Mouse (Mus musculus): Measurements from ENCODE around the gene Txndc15. TPM values are rescaled to one million over a fixed set of nuclear protein-coding genes. Genes with fewer than 3 reads are reported as not detected.
"Not testable (repeated sequence)": the region's sequence is repeated elsewhere in the genome, so short reads cannot be mapped to it uniquely, and the experiment has no call there.

Gene Txndc15
- polyA plus RNA-seq, 1 experiment from 2014 or later, result 93.0 TPM

DNA sequence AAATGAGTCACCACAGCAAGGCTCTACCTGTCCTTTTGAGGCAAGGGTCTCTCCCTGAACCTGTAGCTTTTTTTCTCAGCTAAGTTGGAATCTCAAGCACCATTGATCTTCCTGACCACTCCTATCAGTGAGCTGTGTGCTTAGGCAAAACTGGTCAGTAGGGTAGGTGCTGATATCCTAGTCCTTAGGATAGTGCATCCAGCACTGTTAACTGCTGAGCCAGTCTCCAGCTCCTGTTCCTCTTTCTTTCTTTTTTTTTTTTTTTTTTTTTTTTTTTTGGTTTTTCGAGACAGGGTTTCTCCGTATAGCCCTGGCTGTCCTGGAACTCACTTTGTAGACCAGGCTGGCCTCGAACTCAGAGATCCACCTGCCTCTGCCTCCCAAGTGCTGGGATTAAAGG, 18.5 kb upstream of the Txndc15 start:
- H3K27ac ChIP-seq; H3K4me2 ChIP-seq; ATAC-seq (ENCODE audit: borderline replicate concordance, extremely low read depth, low FRiP score, low TSS enrichment); H3K9ac ChIP-seq; H3K9me3 ChIP-seq; H3K4me3 ChIP-seq; H3K27me3 ChIP-seq: not testable (repeated sequence)
- 80% methylated on average over 1 of the region's 3 CpGs for WGBS
- Histone ChIP-seq H3K4me1 (peaks cover 23% of the 10 kb centered on the region), H3K36me3 (peaks cover 26% of the 10 kb centered on the region)

- Histone ChIP-seq H3K36me3 (peaks cover 50% of the 10 kb centered on the region), H3K4me3 (no peak overlapping the region), H3K4me2 (no peak overlapping the region), H3K27ac (no peak overlapping the region), H3K4me1 (no peaks in the 10 kb centered on the region), H3K27me3 (no peaks in the 10 kb centered on the region), H3K9me3 (0 out of 2 replicates have a peak, but pooled peaks cover 6% of the 10 kb centered on the region), H3K9ac (no peak overlapping the region)
- 85% methylated on average over 4 of the region's 4 CpGs for WGBS
- no peak for ATAC-seq (ENCODE audit: borderline replicate concordance, extremely low read depth, low FRiP score, low TSS enrichment)
Observed at GRCm38 (mm10) chr13:55704301-55704700, 10.1 kb upstream of the Txndc15 start.

GRCm38 (mm10) chr13:55712846-55713245, 1.6 kb upstream of the Txndc15 start:
- Histone ChIP-seq H3K9ac (no peak overlapping the region), H3K4me2 (no peak overlapping the region), H3K9me3 (no peaks in the 10 kb centered on the region), H3K27ac (no peak overlapping the region), H3K4me1 (peaks cover 6% of the 10 kb centered on the region; the same call in 1 of the 2 replicates), H3K27me3 (no peaks in the 10 kb centered on the region), H3K4me3 (no peak overlapping the region), H3K36me3 (no peaks in the 10 kb centered on the region)
- 94% methylated on average over 3 of the region's 3 CpGs for WGBS
- no peak for ATAC-seq (ENCODE audit: borderline replicate concordance, extremely low read depth, low FRiP score, low TSS enrichment)

GRCm38 (mm10) chr13:55715167-55715512, 690 bp downstream of the Txndc15 start:
- H3K9me3 ChIP-seq, result no peaks in the 10 kb centered on the region
- peak overlapping the region; percentile 85 for H3K9ac ChIP-seq
- H3K27ac ChIP-seq, result peak overlapping the region; percentile 69
- 4% methylated on average over 5 of the region's 5 CpGs for WGBS
- peak overlapping the region; percentile 75 for H3K4me3 ChIP-seq
- 0 out of 2 replicates have a peak, but pooled peaks have one; percentile 15 for ATAC-seq (ENCODE audit: borderline replicate concordance, extremely low read depth, low FRiP score, low TSS enrichment)
- H3K4me2 ChIP-seq, result peak overlapping the region; percentile 57
- no peaks in the 10 kb centered on the region for H3K27me3 ChIP-seq
- peaks cover 4% of the 10 kb centered on the region; the same call in 1 of the 2 replicates for H3K4me1 ChIP-seq
- H3K36me3 ChIP-seq, result peaks cover 20% of the 10 kb centered on the region; the same call in 1 of the 2 replicates

DNA sequence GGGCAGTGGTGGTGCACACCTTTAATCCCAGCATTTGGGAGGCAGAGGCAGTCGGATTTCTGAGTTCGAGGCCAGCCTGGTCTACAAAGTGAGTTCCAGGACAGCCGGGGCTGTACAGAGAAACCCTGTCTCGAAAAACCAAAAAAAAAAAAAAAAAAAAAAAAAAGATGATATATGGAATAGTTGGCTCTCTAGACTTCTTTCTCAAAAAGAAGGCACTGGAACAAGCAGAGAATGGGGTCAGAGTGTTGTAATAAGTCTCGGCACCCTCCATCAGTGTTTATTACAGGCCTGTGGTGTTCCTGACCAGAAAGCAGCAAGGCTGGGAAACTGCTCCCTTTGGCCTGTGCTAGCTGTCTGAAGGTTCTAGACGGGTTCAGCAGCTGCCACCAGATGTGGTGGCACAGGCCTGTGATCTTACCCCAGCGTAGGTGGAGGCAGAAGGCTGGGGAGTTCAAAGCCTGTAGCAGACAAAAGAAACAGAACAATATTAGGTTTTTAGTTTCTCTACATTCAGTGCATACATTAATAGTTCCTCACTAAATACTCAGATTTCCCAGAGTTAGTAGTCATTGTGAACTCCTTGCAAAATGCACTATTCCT, 1.6 kb downstream of the Txndc15 start:
- 80% methylated on average over 7 of the region's 7 CpGs for WGBS

DNA sequence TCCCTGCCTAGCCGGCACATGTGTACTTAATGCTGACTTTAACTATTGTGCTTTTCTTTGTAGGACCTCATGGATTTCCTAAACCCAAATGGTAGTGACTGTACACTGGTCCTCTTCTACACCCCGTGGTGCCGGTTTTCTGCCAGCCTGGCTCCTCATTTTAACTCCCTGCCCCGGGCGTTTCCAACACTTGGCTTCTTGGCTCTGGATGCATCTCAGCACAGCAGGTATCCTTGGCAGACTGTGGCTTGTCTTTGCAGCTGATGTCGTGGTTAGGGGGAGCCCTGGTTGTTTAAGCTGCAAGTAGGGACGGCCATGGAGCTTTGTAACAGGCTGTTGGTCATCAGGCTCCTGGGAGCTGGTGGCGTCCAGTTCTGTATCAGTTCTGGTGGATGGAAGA, 7.1 kb downstream of the Txndc15 start:
- H3K9ac ChIP-seq, result no peak overlapping the region
- 76% methylated on average over 8 of the region's 8 CpGs for WGBS
- peaks cover 56% of the 10 kb centered on the region for H3K36me3 ChIP-seq
- ATAC-seq (ENCODE audit: borderline replicate concordance, extremely low read depth, low FRiP score, low TSS enrichment), result no peak
- no peaks in the 10 kb centered on the region for H3K4me1 ChIP-seq
- H3K4me2 ChIP-seq, result no peak overlapping the region
- H3K27ac ChIP-seq, result no peak overlapping the region
- no peaks in the 10 kb centered on the region for H3K9me3 ChIP-seq
- H3K27me3 ChIP-seq, result no peaks in the 10 kb centered on the region
- H3K4me3 ChIP-seq, result no peak overlapping the region

More for the DNA sequence above, 1.6 kb downstream of the Txndc15 start:
- peak overlapping the region; percentile 75; the same call in 1 of the 2 replicates for H3K4me3 ChIP-seq
- H3K27me3 ChIP-seq, result no peaks in the 10 kb centered on the region
- H3K4me2 ChIP-seq, result peak overlapping the region; percentile 57; the same call in 1 of the 2 replicates
- no peak overlapping the region for H3K9ac ChIP-seq
- peaks cover 26% of the 10 kb centered on the region; the same call in 1 of the 2 replicates for H3K36me3 ChIP-seq
- peaks cover 2% of the 10 kb centered on the region; the same call in 1 of the 2 replicates for H3K4me1 ChIP-seq
- no peaks in the 10 kb centered on the region for H3K9me3 ChIP-seq
- ATAC-seq (ENCODE audit: borderline replicate concordance, extremely low read depth, low FRiP score, low TSS enrichment), result no peak
- H3K27ac ChIP-seq, result no peak overlapping the region

GRCm38 (mm10) chr13:55721995-55722394, 7.5 kb downstream of the Txndc15 start:
- Histone ChIP-seq H3K4me2 (no peak overlapping the region), H3K36me3 (peaks cover 56% of the 10 kb centered on the region), H3K27me3 (no peaks in the 10 kb centered on the region), H3K4me1 (no peaks in the 10 kb centered on the region), H3K9me3 (no peaks in the 10 kb centered on the region), H3K9ac (no peak overlapping the region), H3K27ac (no peak overlapping the region), H3K4me3 (no peak overlapping the region)
- ATAC-seq (ENCODE audit: borderline replicate concordance, extremely low read depth, low FRiP score, low TSS enrichment), result no peak
- 85% methylated on average over 2 of the region's 2 CpGs for WGBS

DNA sequence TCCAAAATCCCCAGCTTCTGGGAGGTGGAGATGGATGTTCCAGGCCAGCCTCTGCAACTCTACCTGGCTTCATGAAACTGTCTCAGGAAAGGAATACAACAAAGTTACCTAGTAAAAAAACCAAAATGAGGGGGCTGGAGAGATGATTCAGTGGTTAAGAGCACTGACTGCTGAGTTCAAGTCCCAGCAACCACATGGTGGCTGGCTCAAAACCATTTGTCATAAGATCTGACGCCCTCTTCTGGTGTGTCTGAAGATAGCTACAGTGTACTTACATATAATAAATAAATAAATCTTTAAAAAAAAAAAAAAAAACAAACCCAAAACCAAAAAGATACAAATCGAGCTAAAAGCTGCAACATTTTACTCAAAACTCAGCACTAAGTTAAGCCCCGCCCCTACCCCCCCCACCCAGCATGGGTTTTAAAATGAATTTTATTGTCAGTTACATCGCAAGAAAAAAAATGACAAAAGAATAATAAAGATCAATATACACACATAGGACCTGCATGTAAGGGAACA, 12.2 kb downstream of the Txndc15 start:
- peaks cover 23% of the 10 kb centered on the region for H3K36me3 ChIP-seq
- peak overlapping the region; percentile 74 for H3K4me2 ChIP-seq
- peak overlapping the region; percentile 62 for H3K9ac ChIP-seq
- no peaks in the 10 kb centered on the region for H3K27me3 ChIP-seq
- H3K4me1 ChIP-seq, result no peaks in the 10 kb centered on the region
- peak overlapping the region; percentile 63 for H3K4me3 ChIP-seq
- 2% methylated on average over 4 of the region's 4 CpGs for WGBS
- ATAC-seq (ENCODE audit: borderline replicate concordance, extremely low read depth, low FRiP score, low TSS enrichment), result no peak
- peak overlapping the region; percentile 98 for H3K27ac ChIP-seq
- no peaks in the 10 kb centered on the region for H3K9me3 ChIP-seq

GRCm38 (mm10) chr13:55727120-55727838, 12.8 kb downstream of the Txndc15 start, which contains the start of gene Pcbd2:
Gene Pcbd2 (plus strand): TSS chr13:55727368.
- Histone ChIP-seq H3K27ac (peak within 1 kb of the TSS; percentile 98), H3K9me3 (no peaks in the 10 kb centered on the region), H3K9ac (peak within 1 kb of the TSS; percentile 62), H3K4me2 (peak within 1 kb of the TSS; percentile 74), H3K4me3 (peak within 1 kb of the TSS; percentile 63), H3K27me3 (no peaks in the 10 kb centered on the region), H3K4me1 (no peaks in the 10 kb centered on the region), H3K36me3 (peaks cover 18% of the 10 kb centered on the region)
- peak; percentile 91 for ATAC-seq (ENCODE audit: borderline replicate concordance, extremely low read depth, low FRiP score, low TSS enrichment)
- WGBS, result under 1% methylated on average over 70 of the region's 73 CpGs

DNA sequence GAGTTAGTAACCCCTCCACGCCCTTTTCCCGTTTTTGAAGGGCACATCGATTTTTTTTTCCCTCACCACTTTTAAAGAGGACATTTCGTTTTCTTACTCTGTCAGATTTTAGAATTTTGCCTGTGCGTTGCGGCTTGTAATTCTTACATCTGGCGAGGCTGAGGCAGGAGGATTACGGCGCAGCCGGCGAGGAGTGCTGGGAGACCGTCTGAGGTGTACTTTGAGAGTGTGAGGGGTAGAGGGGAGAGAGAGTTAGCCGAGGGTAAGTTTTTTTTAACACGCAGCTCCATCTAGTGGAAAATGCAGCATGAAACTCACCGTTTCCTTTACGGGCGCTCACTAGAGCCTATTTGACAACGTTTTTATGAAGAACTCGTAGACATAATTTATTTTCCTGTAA, 13.4 kb downstream of the Txndc15 start:
- ATAC-seq (ENCODE audit: borderline replicate concordance, extremely low read depth, low FRiP score, low TSS enrichment), result peak; percentile 81; the same call in 1 of the 2 replicates
- H3K27me3 ChIP-seq, result no peaks in the 10 kb centered on the region
- WGBS, result 2% methylated on average over 19 of the region's 19 CpGs

DNA sequence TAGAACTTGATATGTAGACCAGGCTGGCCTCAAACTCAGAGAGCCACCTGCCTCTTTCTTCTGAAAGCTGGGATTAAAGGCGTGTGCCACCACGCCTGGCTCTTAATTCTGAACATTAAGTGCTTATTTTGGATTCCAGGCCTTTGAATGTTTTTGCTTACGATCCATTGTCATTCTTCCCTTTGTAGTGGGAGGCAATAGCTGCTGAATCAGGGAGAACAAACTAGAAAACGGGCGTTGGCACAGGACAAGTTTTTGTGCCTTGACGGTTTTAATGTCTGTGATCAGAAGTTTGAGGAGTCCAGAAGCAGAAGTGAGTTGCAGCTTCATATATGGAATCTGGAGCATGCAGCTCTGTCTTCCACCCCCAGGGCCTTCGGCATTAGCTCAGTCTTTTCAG, 16.3 kb downstream of the Txndc15 start:
- H3K9ac ChIP-seq, result no peak overlapping the region
- H3K27me3 ChIP-seq, result no peaks in the 10 kb centered on the region
- H3K4me2 ChIP-seq, result no peak overlapping the region
- peaks cover 5% of the 10 kb centered on the region; the same call in 1 of the 2 replicates for H3K36me3 ChIP-seq
- no peak overlapping the region for H3K4me3 ChIP-seq
- no peaks in the 10 kb centered on the region for H3K9me3 ChIP-seq
- H3K27ac ChIP-seq, result no peak overlapping the region
- 83% methylated on average over 7 of the region's 7 CpGs for WGBS
- no peaks in the 10 kb centered on the region for H3K4me1 ChIP-seq
- ATAC-seq (ENCODE audit: borderline replicate concordance, extremely low read depth, low FRiP score, low TSS enrichment), result no peak

More for the DNA sequence above, 13.4 kb downstream of the Txndc15 start:
- Histone ChIP-seq H3K27ac (peak overlapping the region; percentile 98), H3K4me3 (peak overlapping the region; percentile 63), H3K36me3 (peaks cover 18% of the 10 kb centered on the region), H3K9ac (peak overlapping the region; percentile 62), H3K4me1 (no peaks in the 10 kb centered on the region), H3K9me3 (no peaks in the 10 kb centered on the region), H3K4me2 (peak overlapping the region; percentile 74)

DNA sequence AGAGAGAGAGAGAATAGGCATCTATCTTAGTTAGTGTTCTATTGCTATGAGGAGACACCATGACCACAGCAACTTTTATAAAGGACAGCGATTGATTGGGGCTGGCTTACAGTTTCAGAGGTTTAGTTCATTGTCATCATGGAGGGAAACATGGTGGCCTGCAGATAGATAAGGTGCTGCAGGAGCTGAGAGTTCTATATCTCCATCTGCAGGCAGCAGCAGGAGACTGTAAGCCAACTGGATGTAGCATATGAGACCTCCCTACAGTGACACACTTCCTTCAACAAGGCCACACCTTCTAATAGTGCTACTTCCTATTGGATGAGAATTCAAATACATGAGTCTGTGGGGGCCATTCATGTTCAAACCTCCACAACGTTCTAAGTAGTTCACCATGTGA, 17.7 kb downstream of the Txndc15 start:
- H3K27me3 ChIP-seq, result no peaks in the 10 kb centered on the region
- H3K4me1 ChIP-seq, result no peaks in the 10 kb centered on the region
- H3K27ac ChIP-seq, result no peak overlapping the region
- 73% methylated on average over 2 of the region's 2 CpGs for WGBS
- no peaks in the 10 kb centered on the region for H3K36me3 ChIP-seq
- no peak for ATAC-seq (ENCODE audit: borderline replicate concordance, extremely low read depth, low FRiP score, low TSS enrichment)
- no peak overlapping the region for H3K4me2 ChIP-seq
- no peaks in the 10 kb centered on the region for H3K9me3 ChIP-seq
- H3K4me3 ChIP-seq, result no peak overlapping the region
- H3K9ac ChIP-seq, result no peak overlapping the region
